Mouse (Mus musculus): ENCODE measurements at regions not wholly inside any gene's neighbourhood (a gene's known extent, or its start where the extent isn't known, plus 50 kb on each side); places are given as distances from the start of the nearest gene placed in this dataset.

GRCm38 (mm10) chr10:25643518-25643993 is 107.5 kb upstream of the Smlr1 start:
- TF ChIP-seq EP300 (IDR thresholded peaks at IDR 0.05) (no peak), CTCF (IDR thresholded peaks at IDR 0.05) (no peak)
